Mouse (Mus musculus): ENCODE measurements around the gene Crocc2.
A peak's percentile ranks its signal among the peaks of the same experiment; 100 is the strongest.

The Crocc2 gene

GRCm38 (mm10) chr1:93168295-93168775 is at the start of gene Crocc2:
Gene Crocc2, plus strand, starts transcription at chr1:93168725.
- DNase-seq (ENCODE audit: low spot score in 2 of 2), result no peak

DNA sequence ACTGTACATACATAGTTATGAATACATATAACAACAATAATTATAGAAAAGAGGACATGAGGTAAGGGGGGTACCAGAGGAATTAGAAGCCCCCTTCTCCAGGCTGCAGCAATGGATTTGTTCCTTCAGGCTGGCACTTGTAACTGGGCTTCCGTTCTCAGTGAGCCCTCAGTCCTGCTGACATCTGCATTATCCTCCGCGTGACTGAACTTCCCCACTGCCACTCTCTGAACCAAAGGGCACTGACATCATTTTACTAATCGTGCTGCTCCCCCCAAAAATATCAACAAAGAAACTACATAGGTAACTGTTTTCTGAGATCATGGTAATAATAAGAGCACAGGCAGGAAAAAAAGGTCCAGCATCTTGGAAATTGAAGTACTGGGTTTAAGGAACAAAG is 49.7 kb upstream of the Crocc2 start:
- DNase-seq (ENCODE audit: low spot score in 2 of 2), result no peak

DNA sequence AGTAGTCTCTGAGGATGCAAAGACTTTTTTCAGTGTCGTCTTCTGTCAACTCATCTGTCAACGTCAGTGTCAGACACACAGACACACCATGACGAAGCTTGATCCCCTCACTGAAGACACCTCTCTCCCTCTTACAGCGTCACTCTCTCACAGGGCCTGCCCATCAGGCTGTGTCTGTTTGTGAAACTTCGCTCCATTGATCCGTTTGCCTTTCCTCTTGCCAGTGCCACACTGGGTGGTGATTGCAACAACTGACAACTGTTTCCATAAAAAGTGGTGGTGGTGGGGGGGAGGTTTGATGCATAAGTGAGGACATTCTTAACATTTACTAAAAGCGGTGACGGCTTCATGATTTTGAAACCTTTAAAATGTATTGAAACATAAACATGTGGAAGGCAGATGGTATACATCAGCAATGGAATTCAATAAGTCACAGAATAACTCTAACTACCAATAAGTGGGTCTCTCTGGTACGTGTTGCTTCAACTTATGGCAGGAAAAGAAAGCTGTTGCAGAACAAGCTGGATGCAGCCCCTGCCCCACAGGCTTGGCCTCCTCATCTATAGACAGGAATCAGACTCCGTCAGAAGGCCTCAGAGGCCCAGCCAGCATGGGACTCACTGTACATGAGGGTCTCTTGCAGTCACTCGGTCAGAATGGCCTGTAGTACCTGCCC is 45.2 kb upstream of the Crocc2 start:
- no peak for DNase-seq (ENCODE audit: low spot score in 2 of 2)

- no peak for DNase-seq (ENCODE audit: low spot score in 2 of 2)
These were observed 44.5 kb upstream of the Crocc2 start for GRCm38 (mm10) chr1:93124066-93124465.

DNA sequence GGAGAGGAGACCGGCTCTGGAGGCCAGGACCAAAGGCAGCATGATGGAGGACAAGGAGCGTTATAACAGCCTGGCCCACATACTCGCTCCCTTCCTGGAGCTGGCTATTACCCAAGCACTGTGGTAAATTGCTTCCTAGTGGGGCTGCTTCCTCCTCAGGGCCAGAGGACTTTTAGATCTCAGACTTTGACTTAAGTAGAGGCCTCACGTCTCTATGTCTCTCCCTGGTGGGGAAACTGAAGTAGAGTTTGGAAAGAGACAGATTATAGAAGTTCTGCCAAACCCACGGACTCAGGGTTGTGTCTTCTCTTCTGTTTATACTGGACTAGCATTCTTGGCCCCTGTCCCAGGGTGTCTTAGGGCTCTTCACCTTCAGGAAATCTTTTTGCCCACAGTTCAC is 43.3 kb upstream of the Crocc2 start:
- no peak for DNase-seq (ENCODE audit: low spot score in 2 of 2)

- DNase-seq (ENCODE audit: low spot score in 2 of 2), result no peak
These were observed 40.3 kb upstream of the Crocc2 start for GRCm38 (mm10) chr1:93128209-93128608.

GRCm38 (mm10) chr1:93128710-93129349 is 39.7 kb upstream of the Crocc2 start:
- DNase-seq (ENCODE audit: low spot score in 2 of 2), result peak; percentile 44 to 70

DNA sequence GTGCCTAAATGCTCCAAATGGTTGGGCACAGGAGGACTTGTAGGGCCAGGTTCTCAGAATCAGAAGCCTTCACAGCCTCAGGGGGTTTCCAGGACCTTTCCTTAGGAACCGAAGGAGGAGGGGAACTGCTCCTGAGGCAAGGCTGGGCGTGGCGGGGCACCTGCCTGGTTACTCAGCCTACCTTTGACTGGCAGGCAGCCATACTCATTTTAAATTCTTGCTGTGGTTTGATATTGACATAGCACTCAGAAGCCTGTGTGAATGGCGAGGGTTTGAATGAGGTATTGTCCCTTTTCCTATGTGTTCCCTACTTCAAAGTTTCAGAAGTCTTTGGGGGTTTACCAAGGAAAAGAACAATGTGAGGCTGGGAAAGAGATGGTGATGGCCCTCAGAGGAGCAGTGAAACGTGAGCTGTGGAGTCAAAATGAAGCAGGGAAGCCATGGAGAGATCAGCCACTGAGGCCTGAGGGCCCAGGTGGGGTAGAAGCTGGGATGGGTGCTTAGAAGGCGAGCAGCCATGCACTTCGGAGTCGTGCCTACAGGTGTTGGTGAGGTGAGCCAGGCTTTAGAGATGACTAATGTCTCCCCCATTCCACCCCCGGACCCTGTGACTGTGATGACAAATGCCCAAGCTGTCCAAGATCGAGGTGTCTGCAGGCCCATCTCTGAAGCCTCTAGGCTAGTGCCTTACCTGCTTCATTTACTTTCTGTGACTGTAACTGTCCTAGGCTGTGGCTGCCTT is 38.1 kb upstream of the Crocc2 start:
- DNase-seq (ENCODE audit: low spot score in 2 of 2), result no peak

DNA sequence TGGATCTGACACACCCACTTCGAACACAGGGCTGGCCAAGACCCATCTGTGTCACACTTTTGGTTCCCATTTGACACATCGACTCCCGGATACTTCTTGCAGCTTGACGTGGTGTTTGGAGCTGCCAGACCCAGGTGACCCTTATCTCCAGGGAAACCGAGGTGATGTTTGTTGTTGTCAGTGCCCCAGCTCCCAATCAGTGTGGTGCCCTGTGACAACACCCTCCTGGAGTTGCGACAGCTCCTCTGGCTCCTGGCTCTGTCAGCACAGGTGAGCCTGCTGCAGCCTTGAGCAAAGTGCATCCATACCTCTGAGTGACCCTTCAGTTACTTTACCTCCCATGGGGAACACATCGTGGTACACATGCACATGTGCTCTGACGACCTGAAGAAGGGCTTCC is 35.8 kb upstream of the Crocc2 start:
- no peak for DNase-seq (ENCODE audit: low spot score in 2 of 2)

DNA sequence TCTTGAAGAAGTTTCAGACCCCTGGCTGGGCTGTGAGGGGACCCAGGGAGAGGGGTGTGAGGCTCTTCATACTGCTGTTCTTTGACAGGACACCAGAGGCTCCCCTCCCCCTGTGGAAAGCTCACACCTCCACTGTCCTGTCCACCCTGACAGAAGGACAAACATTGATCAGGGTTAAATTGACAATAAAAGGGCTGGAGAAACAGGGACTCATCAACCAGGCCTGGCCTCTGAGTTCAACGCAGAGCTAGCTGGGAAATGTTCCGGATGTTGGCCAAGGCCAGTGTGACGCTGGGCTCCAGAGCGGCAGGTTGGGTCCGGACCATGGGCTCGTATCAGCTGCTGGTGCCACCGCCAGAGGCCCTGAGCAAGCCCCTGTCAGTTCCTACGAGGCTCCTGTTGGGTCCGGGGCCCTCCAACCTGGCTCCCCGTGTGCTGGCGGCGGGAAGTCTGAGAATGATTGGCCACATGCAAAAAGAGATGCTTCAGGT is 33.4 kb upstream of the Crocc2 start, which contains the start of gene Agxt:
TSS of gene Agxt (plus strand) at position 205 of the 491 bp plus-strand sequence.
- DNase-seq (ENCODE audit: low spot score in 2 of 2), result no peak

DNA sequence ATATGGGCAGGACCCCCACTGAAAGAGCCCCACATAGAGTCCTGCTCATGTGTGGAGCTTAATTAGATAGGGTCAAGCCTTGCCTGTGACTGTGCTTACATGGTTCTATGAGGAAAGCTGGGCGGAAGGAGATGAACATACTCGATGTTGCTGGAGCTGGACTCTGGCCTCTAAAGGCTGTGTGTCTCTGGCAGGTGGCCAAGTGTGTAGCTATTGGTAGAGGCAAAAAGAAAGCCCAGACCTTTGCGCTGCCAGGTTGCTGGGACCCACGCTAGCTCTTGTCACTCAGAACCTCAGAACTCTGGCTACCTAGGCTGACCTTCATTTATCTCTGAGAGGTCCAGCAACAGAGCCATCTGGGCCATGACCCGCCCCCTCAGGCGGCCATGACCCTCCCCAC is 30.0 kb upstream of the Crocc2 start:
- no peak for DNase-seq (ENCODE audit: low spot score in 2 of 2)

DNA sequence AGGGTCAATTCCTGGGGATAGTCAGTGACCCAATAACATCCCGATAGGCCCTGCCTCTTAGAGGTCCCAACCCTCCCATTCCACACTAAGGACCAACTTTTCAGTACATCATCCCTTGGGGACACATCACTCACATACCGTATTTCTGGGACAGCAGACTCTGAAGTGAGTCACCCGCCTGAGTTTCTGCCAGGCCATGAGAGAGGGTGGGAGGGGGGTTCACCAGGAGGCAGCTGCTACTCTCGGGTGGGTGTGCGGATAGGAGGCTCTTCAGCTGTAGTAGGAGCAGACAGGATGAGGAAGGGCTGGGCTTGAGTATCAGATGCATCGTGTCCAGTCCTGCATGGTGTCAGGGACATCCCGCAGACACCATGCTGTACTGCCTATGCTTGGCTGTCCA is 28.8 kb upstream of the Crocc2 start:
- no peak for DNase-seq (ENCODE audit: low spot score in 2 of 2)

- DNase-seq (ENCODE audit: low spot score in 2 of 2), result no peak
These were observed 25.7 kb upstream of the Crocc2 start for GRCm38 (mm10) chr1:93142871-93143270.

- peak in 1 of 2 experiments; percentile 21 for DNase-seq (ENCODE audit: low spot score in 2 of 2)
These were observed 24.3 kb upstream of the Crocc2 start for GRCm38 (mm10) chr1:93144176-93144575.

DNA sequence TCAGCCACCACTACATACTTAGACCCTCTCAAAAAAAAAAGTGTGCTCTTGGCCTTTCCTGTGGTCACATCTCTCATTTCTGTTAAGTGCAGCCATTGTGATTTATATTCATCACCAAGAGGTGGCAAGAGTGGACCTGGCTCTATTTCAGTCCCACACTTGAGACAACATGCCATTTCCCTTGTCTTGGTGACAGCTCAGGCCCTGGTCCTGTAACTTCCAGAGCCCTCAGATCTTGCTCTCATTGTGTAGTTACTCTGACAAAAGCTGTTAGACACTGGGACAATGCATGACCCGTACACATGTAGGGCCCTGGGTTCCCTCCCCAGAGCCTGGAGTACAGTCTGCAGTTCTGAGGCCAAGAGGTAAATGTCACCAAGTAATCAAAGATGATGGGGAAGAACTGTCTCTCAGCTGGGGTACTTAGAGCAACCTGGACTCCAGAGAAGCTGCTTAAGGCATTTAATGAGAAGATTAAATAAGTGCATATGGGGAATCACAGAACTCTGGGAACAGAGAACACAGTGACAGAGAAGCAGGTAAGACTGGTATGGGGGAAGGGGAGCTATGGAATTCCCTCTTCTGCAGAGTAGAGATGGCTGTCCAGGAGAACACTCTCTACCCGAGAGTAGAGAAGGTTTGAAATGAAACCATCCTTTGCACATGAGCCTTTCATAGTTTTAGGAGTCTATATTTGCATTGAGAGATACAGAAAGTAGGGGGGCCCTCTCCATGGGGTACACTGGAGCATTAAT is 17.4 kb upstream of the Crocc2 start:
- no peak for DNase-seq (ENCODE audit: low spot score in 2 of 2)

DNA sequence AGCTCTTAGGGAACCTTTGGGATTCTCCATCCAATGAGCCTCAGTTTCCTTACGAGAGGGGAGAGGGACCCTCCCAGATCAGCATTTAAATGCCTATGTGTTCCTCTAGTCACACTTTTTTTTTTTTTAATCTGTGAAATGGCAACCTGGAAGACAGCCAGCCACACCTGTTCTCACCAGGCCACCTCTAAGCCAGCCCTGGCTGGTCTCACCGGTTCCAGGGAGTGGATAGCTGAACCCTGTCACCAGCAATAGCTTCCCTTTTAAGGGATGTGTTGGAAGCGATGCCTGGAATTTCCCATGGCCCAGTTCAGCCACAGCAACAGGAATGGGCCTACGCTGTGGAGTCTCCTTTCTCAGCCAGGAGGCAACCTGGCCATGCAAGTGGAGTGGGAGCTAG is 11.0 kb upstream of the Crocc2 start:
- no peak for DNase-seq (ENCODE audit: low spot score in 2 of 2)

- DNase-seq (ENCODE audit: low spot score in 2 of 2), result no peak
These were observed 9.6 kb upstream of the Crocc2 start for GRCm38 (mm10) chr1:93158916-93159315.

DNA sequence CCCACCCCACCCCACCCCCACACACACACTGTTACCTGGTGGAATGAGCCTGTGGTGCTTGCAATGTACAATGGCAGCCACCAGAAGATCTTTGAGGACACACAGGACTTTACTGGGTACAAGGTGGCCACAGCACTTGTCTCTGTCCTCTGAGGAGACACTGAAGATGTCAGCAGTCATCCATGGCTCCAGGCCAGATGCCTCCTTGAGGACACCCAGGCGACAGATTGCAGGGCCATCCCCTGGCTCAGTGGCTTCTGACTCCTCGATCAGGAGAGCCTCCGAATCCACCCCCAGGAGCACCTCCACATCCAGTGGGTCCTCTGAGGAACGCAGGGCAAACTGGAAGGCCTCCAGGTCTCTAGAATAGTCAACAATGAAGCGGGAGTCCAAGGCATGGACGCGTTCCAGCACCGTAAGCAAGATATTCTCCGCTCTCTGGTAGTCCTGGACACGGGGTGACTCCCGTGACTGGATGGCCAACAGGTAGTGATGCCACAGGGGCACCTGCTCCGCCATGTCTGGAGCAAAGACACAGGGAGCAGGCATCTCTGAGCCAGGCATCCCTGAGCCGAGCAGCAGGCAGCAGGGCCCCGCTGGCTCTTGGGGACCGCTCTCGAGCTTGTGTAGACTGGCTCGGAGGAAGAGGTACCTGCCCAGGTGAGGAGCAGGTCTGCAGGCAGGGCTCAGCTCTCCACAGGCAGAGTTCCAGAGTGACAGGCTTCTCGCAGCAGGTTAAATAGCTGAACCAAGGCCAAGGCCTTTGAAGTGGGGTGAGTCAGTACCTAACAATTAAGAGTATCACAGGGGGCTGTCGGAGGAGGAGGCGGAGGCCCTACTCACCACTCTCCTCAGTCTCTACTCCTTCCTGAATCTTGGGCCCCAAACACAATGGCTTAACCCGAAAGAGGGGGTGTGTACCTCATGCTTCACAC is 8.7 kb upstream of the Crocc2 start:
- no peak for DNase-seq (ENCODE audit: low spot score in 2 of 2)

DNA sequence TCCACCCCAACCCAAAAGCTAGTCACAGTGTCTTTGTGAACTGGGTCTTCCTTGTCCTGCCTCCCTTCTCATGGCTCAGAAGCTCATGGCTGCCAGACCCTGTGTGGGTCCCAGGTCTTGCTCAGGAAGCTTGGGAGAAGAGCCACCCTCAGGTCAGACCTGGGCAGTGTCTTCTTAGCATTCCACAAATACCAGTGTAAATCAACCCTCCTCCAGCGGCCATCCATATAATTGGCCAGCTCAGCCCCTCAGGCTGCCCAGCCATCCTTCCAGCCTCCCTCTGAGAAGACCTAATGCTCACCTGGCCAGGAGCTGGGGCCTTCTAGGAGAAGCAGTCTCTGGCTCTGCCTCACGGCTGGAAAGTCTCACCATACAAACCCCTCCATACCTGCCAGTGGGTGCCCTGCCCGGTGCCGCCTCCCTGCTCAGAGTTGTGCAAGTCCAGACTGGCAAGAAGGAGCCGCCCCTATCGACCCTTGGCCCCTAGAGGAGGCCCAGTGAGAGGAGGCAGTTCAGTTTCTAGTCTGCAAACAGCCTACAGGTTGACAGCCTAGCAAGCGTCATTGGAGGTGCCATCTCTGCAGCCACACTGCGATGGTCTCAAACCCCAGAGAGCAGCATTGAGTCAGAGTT is 7.9 kb upstream of the Crocc2 start, which contains the start of gene 2310007B03Rik:
TSS of gene 2310007B03Rik (minus strand) at position 448 of the 633 bp plus-strand sequence.
- DNase-seq (ENCODE audit: low spot score in 2 of 2), result no peak

- DNase-seq (ENCODE audit: low spot score in 2 of 2), result no peak
These were observed 7.2 kb upstream of the Crocc2 start for GRCm38 (mm10) chr1:93161350-93161749.

Data from cerebellum, postnatal 4 days (tissue).